ENCODE assay signal across 22 mouse cellular contexts in genomic region chr2:62355766-62356165, GRCm38 (mm10). TPM values are rescaled to one million over a fixed set of nuclear protein-coding genes. Genes with fewer than 3 reads are reported as not detected.
DNase-seq lines count a peak whose midpoint lies in the region; ATAC-seq and TF ChIP-seq lines count a peak whose summit lies in the region.
"Had no signal": no experiment of that assay in that cellular context is flagged by ENCODE, and none has a peak within 500 bp of the region (broad histone marks: within the 10 kb centered on the region; RNA-seq: fewer than 3 reads in every experiment).

No protein-coding gene starts in this region.

- no peaks in the 10 kb centered on the region for H3K36me3 ChIP-seq in forebrain, embryonic 15.5 days
- H3K36me3 ChIP-seq: hindbrain, embryonic 15.5 days; liver, embryonic 15.5 days; lung, embryonic 15.5 days; midbrain, embryonic 15.5 days had no signal

- H3K9ac ChIP-seq in forebrain, embryonic 15.5 days (replicated peaks) = no peak overlapping the region
- H3K9ac ChIP-seq: hindbrain, embryonic 15.5 days; liver, embryonic 15.5 days; lung, embryonic 15.5 days; midbrain, embryonic 15.5 days had no signal

- peak overlapping the region; percentile 24; the same call in 1 of the 2 replicates for H3K27ac ChIP-seq in left cerebral cortex, adult 2 months
- H3K27ac ChIP-seq in forebrain, embryonic 15.5 days (replicated peaks) = no peak overlapping the region
- H3K27ac ChIP-seq: hindbrain, embryonic 15.5 days; liver, embryonic 15.5 days; lung, embryonic 15.5 days; midbrain, embryonic 15.5 days had no signal

- 20% methylated on average over 6 of the region's 6 CpGs for WGBS in forebrain, embryonic 15.5 days

- no peak for TF ChIP-seq CTCF in left cerebral cortex, adult 2 months (IDR thresholded peaks at IDR 0.05)
- TF ChIP-seq CTCF in brain, embryonic 14.5 days (IDR thresholded peaks at IDR 0.05; ENCODE audit: borderline replicate concordance, extremely low read depth, insufficient read depth, insufficient read length) = no peak

- intact Hi-C loops in left cerebral cortex, adult 2 months (cut with DNase I) = no loop called here

- peak; percentile 55 for ATAC-seq in forebrain, embryonic 15.5 days (replicated peaks)
- ATAC-seq: intestine, embryonic 16.5 days; midbrain, embryonic 15.5 days had no signal

- no peaks in the 10 kb centered on the region for H3K27me3 ChIP-seq in forebrain, embryonic 15.5 days
- H3K27me3 ChIP-seq: hindbrain, embryonic 15.5 days; liver, embryonic 15.5 days; lung, embryonic 15.5 days; megakaryocyte, embryonic 14.5 days; midbrain, embryonic 15.5 days had no signal

- H3K4me2 ChIP-seq in forebrain, embryonic 15.5 days (replicated peaks) = no peak overlapping the region
- H3K4me2 ChIP-seq: hindbrain, embryonic 15.5 days; liver, embryonic 15.5 days; lung, embryonic 15.5 days; midbrain, embryonic 15.5 days had no signal

- peaks cover 13% of the 10 kb centered on the region for H3K4me1 ChIP-seq in forebrain, embryonic 15.5 days
- H3K4me1 ChIP-seq: hindbrain, embryonic 15.5 days; liver, embryonic 15.5 days; lung, embryonic 15.5 days; megakaryocyte, embryonic 14.5 days; midbrain, embryonic 15.5 days had no signal

- H3K4me3 ChIP-seq in left cerebral cortex, adult 2 months = no peak overlapping the region
- H3K4me3 ChIP-seq in forebrain, embryonic 15.5 days = no peak overlapping the region
- H3K4me3 ChIP-seq: hindbrain, embryonic 15.5 days; liver, embryonic 15.5 days; lung, embryonic 15.5 days; megakaryocyte, embryonic 14.5 days; midbrain, embryonic 15.5 days had no signal

- H3K9me3 ChIP-seq in forebrain, embryonic 15.5 days = no peaks in the 10 kb centered on the region
- H3K9me3 ChIP-seq: hindbrain, embryonic 15.5 days; liver, embryonic 15.5 days; lung, embryonic 15.5 days; megakaryocyte, embryonic 14.5 days; midbrain, embryonic 15.5 days had no signal

- DNase-seq in embryo, embryonic 10 days (ENCODE audit: low spot score) = peak; percentile 6
- no peak for DNase-seq in embryo, embryonic 9.5 days (ENCODE audit: extremely low spot score)
- DNase-seq in left cerebral cortex, adult 2 months (ENCODE audit: extremely low spot score in 1 of 2, low spot score in 2 of 2) = no peak
- DNase-seq in left cerebral cortex, adult 8-10 months (ENCODE audit: low spot score in 2 of 2) = no peak
- peak; percentile 69 for DNase-seq in brain, embryonic 14.5 days (ENCODE audit: low read depth)
- no peak for DNase-seq in MN1 (ENCODE audit: low spot score)
- no peak for DNase-seq in cerebellum, adult 9-11 months
- DNase-seq: adrenal gland, postnatal 25 days; cerebellum, postnatal 10 days; gastrocnemius, postnatal 36 days; kidney, postnatal 36 days; layer of hippocampus, postnatal 36 days; liver; lung, postnatal 36 days; right cerebral cortex, postnatal 14 days had no signal

- no peak for TF ChIP-seq POLR2A in brain, embryonic 14.5 days (IDR thresholded peaks at IDR 0.05; ENCODE audit: borderline replicate concordance, extremely low read depth, insufficient read depth, insufficient read length, poor library complexity, severe bottlenecking)

RNA-seq across cellular contexts. Expression of gene Dpp4, which starts 56.3 kb away (rescaled TPM):
- total RNA-seq in left cerebral cortex, adult 2 months (2021) = 1 to 10 TPM; 1.4 to 4.6 TPM
- 1 to 10 TPM; 1.9 to 3.3 (median 2.6) TPM for total RNA-seq in left cerebral cortex, adult 8-10 months (2022)
- polyA plus RNA-seq in brain, embryonic 14.5 days (2012; rRNA removed) = 1.1 and 1.6 TPM in 2 replicates
- polyA plus RNA-seq in forebrain, embryonic 15.5 days (2015; fragmentation: Nextera tagmentation; extraction: Ambion mirVana) = 1.5 and 1.6 TPM in 2 replicates

Comparison
In these comparisons a context has a peak if more than half of its experiments do, and no peak if none do; other contexts are left out.
1. DNase-seq: peak in embryo, embryonic 10 days (single experiment) and brain, embryonic 14.5 days (single experiment); none in embryo, embryonic 9.5 days (single experiment), left cerebral cortex, adult 2 months (0 of 2), left cerebral cortex, adult 8-10 months (0 of 2), MN1 (single experiment) and cerebellum, adult 9-11 months (single experiment).